Mouse (Mus musculus) layer of hippocampus, adult 18-20 months (tissue): Measurements from ENCODE around the gene Gm21477. TPM values are rescaled to one million over a fixed set of nuclear protein-coding genes. Genes with fewer than 3 reads are reported as not detected.
"Not testable (repeated sequence)": the region's sequence is repeated elsewhere in the genome, so short reads cannot be mapped to it uniquely, and the experiment has no call there.

ENCODE experiments used
- DNase-seq, 2 experiments: peaks; one replicate each; pipeline ENCODE4 v3.0.0; 2022; ENCODE audit warnings: low spot score in 2 of 2
- long read RNA-seq: library from polyadenylated mRNA; stranded (forward); transcript quantifications from one replicate; pipeline ENCODE4 v2.0.0, GENCODE M21; 2021
- total RNA-seq, 2 experiments: library from RNA; stranded (reverse); gene quantifications; 2 replicates each; pipeline ENCODE4 v1.2.3; 2021

The Gm21477 gene
- total RNA-seq = not detected
- long read RNA-seq = 0 reads

DNA sequence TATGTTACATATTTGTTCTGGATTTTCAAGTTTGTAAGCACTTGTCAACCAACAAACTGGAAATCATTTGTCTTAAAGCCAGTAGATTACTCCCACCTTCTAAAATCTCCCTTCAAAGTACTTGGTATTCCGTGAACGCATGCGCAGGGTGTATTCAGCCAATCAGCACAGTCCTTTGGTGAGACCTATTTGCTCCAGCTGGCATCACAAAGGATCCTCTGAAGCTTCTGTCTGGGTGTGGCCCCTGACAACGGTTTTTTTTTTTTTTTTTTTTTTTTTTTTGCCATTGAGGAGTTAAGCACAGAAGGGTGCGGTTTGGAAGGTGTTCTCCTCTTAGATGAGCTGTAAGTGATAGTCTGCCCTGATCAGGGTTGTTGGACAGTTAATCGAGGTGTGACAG is at the start of gene Gm21477:
Gene Gm21477 (plus strand): TSS at position 301 of the 400 bp plus-strand sequence.
- DNase-seq = not testable (repeated sequence)
